Mouse (Mus musculus) embryonic facial prominence, embryonic 10.5 days (tissue): ENCODE results near the gene Umps. TPM values are rescaled to one million over a fixed set of nuclear protein-coding genes. Genes with fewer than 3 reads are reported as not detected.

ENCODE experiments used
- DNase-seq: peaks from one replicate; pipeline ENCODE4 v3.0.0-alpha.2; 2017; ENCODE audit warnings: low spot score
- H3K27ac ChIP-seq: fragments of 300-500 bp; sonication (generic); replicated peaks from 2 replicates; pipeline ENCODE4 v1.5.1; 2016; ENCODE audit warnings: mild to moderate bottlenecking
- H3K27me3 ChIP-seq: fragments of 300-500 bp; sonication (generic); replicated peaks from 2 replicates; pipeline ENCODE4 v1.6.1; 2016; ENCODE audit warnings: low read depth, mild to moderate bottlenecking; ENCODE audit not compliant: poor library complexity, severe bottlenecking
- H3K36me3 ChIP-seq: fragments of 300-500 bp; sonication (generic); replicated peaks from 2 replicates; pipeline ENCODE4 v1.6.1; 2016; ENCODE audit warnings: mild to moderate bottlenecking, moderate library complexity
- H3K4me1 ChIP-seq: fragments of 300-500 bp; sonication (generic); 2 replicates; pipeline ENCODE4 v1.6.1; 2016
- H3K4me3 ChIP-seq: fragments of 300-500 bp; sonication (generic); 2 replicates; pipeline ENCODE4 v1.5.1; 2016; ENCODE audit warnings: mild to moderate bottlenecking, moderate library complexity
- H3K9me3 ChIP-seq: fragments of 300-500 bp; sonication (generic); 2 replicates; pipeline ENCODE4 v1.6.1; 2016; ENCODE audit warnings: mild to moderate bottlenecking
- WGBS: fragments of 180-500 bp; shearing (Covaris S2); methylation state at CpG from one replicate; pipeline ENCODE4 v1.1.7; 2016; 5-methylcytosine and 5-hydroxymethylcytosine counted together
- polyA plus RNA-seq: library from polyadenylated mRNA; unstranded; fragments of >200 nt; fragmentation: Nextera tagmentation; extraction: Ambion mirVana; gene quantifications from 2 replicates; pipeline ENCODE4 v1.2.1, GENCODE M21; 2016

The Umps gene
- polyA plus RNA-seq, 1 experiment from 2014 or later: 105 TPM

DNA sequence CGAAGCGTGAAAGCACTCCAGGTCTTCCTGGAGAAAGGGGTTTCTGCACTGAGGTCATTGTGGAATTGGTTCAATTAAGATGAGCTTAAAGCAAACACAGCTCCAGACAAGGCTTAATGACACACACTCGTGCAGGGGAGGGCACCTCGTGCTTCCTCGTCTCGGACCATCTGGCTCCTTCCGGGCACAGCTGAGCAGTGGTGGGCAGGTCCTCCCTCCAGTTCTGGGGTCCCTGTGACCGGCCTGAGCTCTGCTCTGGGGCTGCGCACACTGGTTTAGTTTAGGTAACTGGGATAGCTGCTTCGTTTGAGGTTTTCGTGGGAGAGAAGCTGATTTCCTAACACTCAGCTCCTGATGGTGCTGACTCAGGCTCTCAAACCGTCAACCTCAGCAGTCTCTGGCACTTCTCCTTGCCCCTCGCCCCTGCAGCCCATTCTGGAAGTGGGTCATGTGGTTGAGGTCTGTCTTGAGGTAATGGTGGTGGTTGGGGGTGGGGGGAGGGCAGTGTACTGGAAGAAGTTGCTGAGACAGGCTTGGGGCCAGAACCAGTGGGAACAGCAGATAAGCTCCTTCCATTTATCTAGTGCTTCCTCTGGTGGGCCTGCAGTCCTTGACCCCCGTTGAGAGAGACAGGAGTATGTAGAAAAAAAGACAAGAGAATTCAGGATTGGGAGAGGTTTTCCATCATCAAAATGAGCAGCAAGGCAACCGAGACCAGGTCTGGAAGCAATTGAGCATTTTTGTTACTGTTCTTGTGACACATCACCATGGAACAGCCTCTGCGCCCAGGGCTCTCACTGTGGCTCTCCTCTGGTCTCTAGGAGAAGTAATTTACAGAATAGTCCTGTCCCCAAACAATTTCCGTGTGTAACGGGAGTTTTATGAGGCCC lies 44.5 kb downstream of the Umps start:
- Histone ChIP-seq H3K27ac (peak overlapping the region; percentile 80), H3K36me3 (peaks cover 64% of the 10 kb centered on the region), H3K9me3 (no peaks in the 10 kb centered on the region), H3K4me1 (peaks cover 40% of the 10 kb centered on the region), H3K4me3 (no peak overlapping the region), H3K27me3 (no peaks in the 10 kb centered on the region)
- peak; percentile 47 for DNase-seq
- WGBS: 44% methylated on average over 18 of the region's 18 CpGs

DNA sequence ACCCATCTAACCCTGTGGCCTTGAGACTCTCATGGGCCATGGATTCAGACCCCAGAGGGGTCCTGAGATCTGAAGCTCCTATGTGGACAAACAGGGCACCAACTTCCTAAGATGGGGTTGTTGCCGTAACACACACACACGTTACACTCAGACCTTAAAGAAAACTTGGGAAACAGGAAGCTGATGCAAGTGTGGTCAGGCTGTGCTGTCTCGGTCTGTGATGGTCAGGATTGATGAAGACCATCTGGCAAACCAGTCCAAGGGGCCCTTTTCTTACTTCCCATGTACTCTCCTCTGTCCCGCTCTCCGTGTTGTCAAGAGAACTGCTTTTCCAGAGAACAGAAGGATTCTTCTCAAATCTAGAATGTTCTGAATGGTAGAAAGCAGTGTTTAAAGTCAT lies 45.3 kb downstream of the Umps start:
- Histone ChIP-seq H3K4me3 (no peak overlapping the region), H3K36me3 (peaks cover 69% of the 10 kb centered on the region), H3K4me1 (peaks cover 49% of the 10 kb centered on the region), H3K27ac (peak overlapping the region; percentile 80), H3K9me3 (no peaks in the 10 kb centered on the region), H3K27me3 (no peaks in the 10 kb centered on the region)
- no peak for DNase-seq
- whole genome bisulfite sequencing: 66% methylated on average over 5 of the region's 5 CpGs

DNA sequence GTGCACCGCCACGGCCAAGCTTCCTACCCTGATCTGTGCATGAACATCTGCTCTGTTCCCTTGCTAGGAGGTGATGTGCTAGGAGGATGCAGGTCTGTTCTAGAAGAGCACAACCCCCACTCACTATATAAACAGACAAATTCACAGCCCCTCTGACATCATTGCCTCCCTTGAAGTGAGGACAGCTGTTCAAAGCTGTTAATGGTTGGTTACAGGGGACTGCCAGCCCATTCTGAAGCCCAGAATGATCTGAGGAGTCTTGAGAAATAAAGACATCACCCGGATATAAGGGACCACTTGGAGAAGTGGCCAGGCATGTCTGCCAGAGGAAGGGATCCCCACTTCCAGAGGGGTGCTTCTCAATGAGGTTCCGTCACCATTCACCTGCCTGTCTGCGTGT lies 48.9 kb downstream of the Umps start:
- H3K9me3 ChIP-seq: no peaks in the 10 kb centered on the region
- H3K27me3 ChIP-seq: no peaks in the 10 kb centered on the region
- peak overlapping the region; percentile 0; the same call in 1 of the 2 replicates for H3K27ac ChIP-seq
- H3K4me1 ChIP-seq: peaks cover 50% of the 10 kb centered on the region
- 92% methylated on average over 5 of the region's 5 CpGs for WGBS
- no peak overlapping the region for H3K4me3 ChIP-seq
- DNase-seq: no peak
- H3K36me3 ChIP-seq: peaks cover 80% of the 10 kb centered on the region

DNA sequence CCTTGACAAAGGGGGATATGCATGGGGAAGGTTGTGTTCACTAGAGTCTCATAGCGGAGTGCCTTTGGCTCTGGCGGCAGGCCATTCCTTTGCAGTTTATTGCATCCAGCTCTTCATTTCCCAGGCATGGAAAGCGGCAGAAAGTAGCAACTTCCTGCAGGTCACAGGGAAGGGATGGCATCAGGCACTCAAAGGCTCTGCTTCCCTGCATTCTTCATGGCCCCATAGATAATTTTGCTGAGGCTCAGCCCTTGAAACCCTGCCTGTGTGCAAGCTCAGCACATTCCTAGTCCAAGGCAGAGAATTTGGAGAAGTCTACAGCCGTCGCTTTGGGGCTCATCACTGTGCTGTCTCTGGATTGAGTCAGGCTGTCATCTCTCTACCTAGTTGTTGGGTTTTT lies 49.4 kb downstream of the Umps start:
- Histone ChIP-seq H3K9me3 (no peaks in the 10 kb centered on the region), H3K27ac (peak overlapping the region; percentile 0; the same call in 1 of the 2 replicates), H3K27me3 (no peaks in the 10 kb centered on the region), H3K4me1 (peaks cover 44% of the 10 kb centered on the region), H3K4me3 (no peak overlapping the region), H3K36me3 (peaks cover 84% of the 10 kb centered on the region)
- DNase-seq: no peak
- 78% methylated on average over 5 of the region's 5 CpGs for WGBS

DNA sequence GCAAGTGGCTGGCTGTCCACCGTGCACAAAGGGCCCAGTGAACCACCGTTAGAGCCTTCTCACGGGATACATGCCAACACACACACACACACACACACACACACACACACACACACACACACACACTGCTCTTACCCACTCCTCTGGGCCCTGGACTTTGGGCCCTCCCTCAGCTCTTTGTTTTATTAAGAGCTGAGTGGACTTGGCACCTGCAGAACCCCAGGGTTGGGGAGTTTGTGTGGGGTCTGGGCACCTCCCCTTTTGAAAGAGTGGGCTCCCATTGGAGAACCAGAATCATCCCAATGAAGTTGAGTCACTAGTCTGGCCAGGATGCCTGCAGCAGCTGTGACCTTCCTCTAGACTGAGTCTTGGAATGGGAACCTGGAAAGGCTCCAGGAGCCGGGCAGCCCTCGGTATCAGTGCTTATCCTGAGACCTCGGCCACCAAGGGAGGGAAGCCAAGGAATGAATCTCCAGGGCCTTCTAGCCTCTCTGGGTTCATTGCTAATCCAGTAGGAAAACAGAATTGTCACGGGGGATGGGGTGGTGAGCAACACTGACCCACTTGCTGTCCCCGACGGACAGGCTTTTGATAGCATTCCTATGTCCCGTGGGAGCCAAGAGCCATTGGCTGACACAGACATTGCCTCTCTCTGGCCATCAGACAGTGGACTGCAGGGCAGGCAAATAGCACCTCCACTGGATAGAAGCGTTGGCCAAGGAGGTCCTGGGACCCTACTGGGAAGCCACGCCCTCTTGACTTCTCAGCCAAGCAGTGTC lies 50.2 kb downstream of the Umps start:
- DNase-seq: no peak
- Histone ChIP-seq H3K36me3 (peaks cover 91% of the 10 kb centered on the region), H3K27ac (0 out of 2 replicates have a peak overlapping the region, but pooled peaks have one; percentile 0), H3K27me3 (no peaks in the 10 kb centered on the region), H3K4me1 (peaks cover 37% of the 10 kb centered on the region), H3K4me3 (no peak overlapping the region), H3K9me3 (no peaks in the 10 kb centered on the region)
- whole genome bisulfite sequencing: 81% methylated on average over 12 of the region's 12 CpGs

DNA sequence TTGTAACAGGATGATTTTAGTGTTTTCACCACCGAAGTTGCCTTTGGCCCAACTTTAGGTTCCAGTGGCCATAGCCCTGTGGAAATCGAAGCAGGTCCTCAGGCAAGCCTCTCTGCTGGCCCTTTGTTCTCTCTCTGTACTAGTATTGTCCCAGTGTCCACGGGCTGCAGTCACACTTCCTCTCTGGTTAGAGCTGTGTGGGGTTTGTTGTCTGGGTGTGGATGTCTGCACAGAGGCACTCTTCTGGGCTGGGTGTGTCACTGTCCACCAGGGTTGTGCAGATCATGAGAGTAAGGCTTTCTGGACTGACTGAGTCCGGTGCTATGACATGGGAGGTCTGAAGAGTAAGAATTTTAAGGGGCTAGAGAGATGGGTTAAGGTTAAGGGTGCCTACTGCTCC lies 51.8 kb downstream of the Umps start:
- WGBS: 66% methylated on average over 4 of the region's 4 CpGs
- H3K36me3 ChIP-seq: peaks cover 91% of the 10 kb centered on the region
- DNase-seq: no peak
- 0 out of 2 replicates have a peak overlapping the region, but pooled peaks have one; percentile 3 for H3K27ac ChIP-seq
- H3K9me3 ChIP-seq: no peaks in the 10 kb centered on the region
- H3K4me3 ChIP-seq: no peak overlapping the region
- H3K4me1 ChIP-seq: peaks cover 21% of the 10 kb centered on the region
- H3K27me3 ChIP-seq: no peaks in the 10 kb centered on the region

DNA sequence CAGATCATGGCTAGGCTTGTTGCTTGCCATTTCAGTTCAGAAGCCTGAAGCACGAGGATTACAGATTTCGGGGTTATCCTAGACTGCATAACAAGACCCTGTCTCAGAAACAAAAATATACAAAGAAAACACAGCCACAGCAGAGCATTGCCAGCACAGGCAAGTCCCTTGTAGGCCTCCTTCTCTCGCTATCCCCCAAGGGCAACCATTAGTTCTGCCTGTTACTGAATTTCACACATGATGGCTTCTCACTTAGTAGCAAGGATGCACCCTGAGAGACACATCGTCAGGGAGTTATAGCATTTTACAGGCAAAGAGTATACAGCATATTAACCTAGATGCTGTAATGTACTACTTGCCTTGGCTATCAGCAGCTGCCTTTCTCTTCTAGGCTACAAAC lies 58.6 kb downstream of the Umps start:
- WGBS: 36% methylated on average over 4 of the region's 4 CpGs
- H3K27ac ChIP-seq: no peak overlapping the region
- peaks cover 57% of the 10 kb centered on the region for H3K36me3 ChIP-seq
- no peak for DNase-seq
- H3K4me1 ChIP-seq: peaks cover 39% of the 10 kb centered on the region
- no peak overlapping the region for H3K4me3 ChIP-seq
- no peaks in the 10 kb centered on the region for H3K27me3 ChIP-seq
- no peaks in the 10 kb centered on the region for H3K9me3 ChIP-seq

Other genes starting within 250 kb of the Umps start
- 0.10 and 0.14 TPM in 2 replicates for gene Muc13, start 173.0 kb downstream of the Umps start, polyA plus RNA-seq
- 62.1 and 64.1 TPM in 2 replicates for gene Itgb5, start 137.4 kb downstream of the Umps start, polyA plus RNA-seq